Mouse (Mus musculus): ENCODE measurements around the gene Mvb12a. TPM values are rescaled to one million over a fixed set of nuclear protein-coding genes. Genes with fewer than 3 reads are reported as not detected.

Mvb12a gene
- polyA plus RNA-seq (2015; fragmentation: Illumina TruSeq; extraction: RNeasy Lipid Tissue Mini Kit (QIAGEN cat#74804); ENCODE audit: insufficient read depth, low replicate concordance): 14.4 TPM

DNA sequence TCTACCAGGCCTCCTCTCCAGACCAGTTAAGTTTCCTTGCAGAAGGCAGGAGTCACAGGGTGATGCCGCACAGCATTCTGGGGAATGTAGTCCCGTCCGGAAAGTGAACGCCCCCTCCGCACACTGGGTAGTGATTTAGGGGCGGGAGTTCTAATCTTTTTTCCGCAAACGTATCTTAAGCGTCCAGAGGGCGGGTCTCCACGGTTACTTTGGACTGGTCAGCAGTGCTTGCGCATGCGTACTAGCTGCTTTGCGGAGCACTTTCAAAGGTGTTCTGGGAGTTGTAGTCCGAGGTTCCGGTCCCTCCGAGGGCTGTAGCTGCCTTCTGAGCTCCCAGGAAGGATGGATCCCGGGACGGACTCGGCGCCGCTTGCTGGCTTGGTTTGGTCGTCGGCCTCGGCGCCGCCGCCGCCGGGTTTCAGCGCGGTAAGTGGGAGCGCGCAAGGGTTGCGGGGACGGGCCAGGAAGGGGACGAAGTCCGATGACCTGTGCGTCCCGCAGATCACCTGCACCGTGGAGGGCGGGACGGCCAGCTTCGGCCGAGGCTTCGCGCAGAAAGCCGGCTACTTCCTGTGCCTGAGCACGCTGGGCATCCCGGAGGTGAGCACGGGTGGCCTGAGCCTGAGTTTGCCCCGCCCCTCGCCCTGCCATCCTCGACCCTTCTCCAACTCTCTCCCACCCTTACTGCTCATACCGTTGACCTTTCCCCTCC is at the start of gene Mvb12a:
Gene Mvb12a (plus strand): TSS at position 291 of the 712 bp plus-strand sequence.

DNA sequence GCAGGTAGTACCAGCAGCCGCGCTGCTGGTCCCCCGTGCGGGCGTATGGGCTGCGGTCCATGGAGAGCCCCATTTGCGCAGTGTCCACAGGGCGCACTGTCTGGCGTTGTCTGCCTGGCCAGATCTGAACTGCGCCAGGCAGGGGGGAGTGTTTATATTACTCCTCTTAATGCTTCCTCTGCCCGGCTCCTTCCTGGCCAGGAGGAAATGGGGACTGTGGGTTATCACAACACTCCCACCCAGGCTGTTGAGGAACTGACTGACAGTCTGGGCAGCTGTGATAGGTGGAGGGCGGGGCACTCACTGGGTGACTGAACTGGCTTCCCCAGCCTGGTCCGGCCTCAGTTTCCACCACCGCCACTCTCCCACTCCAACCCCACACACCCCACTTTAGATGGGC is 31.1 kb upstream of the Mvb12a start, which contains the start of gene Plvap:
Gene Plvap (minus strand): TSS at position 109 of the 400 bp plus-strand sequence.

DNA sequence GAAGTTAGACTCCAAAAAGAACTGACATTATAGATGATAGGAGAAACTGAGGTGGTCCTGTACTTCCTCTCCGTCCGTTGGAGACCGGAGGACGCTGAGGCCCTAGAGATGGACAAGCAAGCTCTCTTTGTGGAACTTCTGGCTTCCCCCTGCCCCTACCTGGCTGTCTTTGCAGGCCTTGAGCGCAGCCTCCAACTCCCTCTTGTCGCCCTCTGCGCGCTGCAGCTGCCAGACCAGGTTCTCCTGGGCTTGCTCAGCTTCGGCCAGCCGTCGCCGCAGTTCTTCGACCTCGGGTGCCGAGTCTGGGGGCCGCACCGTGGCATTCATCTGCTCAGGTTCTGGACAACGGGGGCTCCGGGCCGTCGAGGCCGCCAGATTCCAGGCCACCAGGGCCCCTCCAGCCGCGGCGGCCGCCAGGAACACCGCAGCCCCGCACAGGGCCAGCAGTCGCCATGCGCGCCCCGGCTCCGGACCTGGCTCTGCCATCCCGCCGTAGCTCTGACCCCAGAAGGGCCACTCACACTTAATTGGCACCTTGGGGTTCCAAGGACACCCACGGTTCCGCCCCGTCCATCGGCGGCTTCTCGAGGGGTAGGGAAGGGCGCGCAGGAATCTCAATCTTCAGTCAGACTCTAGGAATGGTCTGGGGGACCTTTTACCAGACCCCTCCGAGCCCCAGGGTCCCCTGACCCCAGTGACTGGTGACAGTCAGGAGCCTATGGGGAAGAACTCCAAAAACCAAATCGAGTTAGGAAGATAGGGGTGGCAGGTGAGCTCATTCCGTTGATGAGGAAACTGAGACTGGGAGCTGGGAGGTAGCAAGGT is 17.3 kb upstream of the Mvb12a start, which contains the start of gene Ccdc194:
Gene Ccdc194 (minus strand): TSS at position 486 of the 825 bp plus-strand sequence.

DNA sequence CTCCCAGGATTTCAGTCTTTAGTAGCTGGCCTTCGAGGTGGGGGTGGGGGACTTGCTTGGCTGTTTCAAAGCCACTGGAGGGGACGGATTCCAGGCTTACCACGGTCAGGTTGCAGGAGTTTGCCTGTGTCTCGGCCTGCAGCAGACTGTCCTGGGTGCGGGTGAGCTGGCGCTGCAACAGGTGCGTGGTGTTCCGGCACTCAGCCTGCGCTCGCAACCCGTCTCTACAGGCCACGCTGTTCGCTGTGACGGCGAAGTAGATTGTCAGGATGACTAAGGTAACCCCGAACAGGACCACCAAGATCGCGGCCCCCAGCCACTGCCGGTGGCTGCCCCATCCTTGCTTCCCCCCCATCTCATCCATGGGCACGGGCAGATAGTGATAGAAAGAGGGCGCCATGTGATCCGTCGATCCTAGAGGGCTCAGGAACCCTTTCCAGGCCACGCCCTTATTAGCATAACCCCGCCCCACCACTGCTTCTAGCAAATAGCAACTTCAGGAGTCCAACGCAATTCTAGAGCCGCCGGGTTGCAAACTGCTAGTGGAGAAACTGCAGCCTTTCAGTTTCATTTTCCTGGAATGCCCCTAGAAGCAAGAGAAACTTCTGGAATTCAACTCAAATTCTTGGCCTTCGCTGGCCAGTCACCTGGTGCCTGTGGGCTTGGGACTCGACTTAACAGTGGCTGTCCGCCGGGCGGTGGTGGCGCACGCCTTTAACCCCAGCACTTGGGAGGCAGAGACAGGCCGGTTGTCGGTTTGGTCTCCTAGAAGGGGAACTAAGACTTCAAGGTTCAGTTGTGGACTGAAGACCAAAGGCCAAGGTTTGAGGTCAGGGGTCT is 5.5 kb upstream of the Mvb12a start, which contains the start of gene Bst2:
Gene Bst2 (minus strand): TSS at position 429 of the 840 bp plus-strand sequence.

DNA sequence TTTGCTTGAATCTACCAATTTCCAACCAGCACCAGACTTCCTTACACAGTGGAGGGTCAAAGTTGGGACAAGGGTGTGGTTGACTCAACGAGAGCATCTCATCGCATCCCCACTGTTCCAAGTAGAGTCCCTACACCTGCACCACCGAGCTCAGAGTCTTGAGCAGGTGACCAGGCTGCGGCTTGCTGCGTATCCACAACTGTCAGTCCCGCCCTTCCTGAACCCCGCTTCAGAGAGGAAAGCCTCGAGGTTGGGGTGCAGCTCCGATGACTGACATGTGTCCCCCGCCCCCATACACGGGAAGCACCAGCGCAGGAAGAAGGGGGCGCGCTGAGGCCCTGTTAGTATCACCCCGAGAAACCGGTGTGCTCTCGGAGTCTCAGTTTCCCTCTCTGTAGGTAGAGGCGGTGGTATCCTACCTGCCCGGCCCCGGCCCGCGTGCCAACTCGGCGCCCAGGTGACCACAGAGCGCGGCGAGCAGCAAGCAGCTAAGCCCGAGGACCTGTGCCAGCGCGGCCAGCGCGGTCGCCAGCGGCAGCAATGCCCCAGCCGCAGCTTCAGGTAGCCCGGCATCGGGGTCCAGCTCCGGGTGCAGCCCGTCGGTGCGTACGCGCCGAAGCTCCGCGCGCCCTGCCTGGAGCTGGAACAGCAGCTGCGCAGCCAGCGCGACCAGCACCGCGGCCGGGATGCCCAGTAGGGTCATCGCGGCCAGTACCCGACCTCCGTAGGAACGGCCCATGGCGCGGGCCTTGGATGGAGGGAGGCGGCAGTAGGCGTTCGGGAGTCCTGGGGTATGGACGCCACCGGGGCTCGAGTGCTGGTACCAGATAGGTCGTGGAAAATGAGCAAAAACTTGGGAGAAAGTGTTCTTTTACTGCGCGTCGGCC is 15.6 kb downstream of the Mvb12a start, which contains the start of gene Tmem221:
Gene Tmem221 (minus strand): TSS at position 801 of the 887 bp plus-strand sequence.

DNA sequence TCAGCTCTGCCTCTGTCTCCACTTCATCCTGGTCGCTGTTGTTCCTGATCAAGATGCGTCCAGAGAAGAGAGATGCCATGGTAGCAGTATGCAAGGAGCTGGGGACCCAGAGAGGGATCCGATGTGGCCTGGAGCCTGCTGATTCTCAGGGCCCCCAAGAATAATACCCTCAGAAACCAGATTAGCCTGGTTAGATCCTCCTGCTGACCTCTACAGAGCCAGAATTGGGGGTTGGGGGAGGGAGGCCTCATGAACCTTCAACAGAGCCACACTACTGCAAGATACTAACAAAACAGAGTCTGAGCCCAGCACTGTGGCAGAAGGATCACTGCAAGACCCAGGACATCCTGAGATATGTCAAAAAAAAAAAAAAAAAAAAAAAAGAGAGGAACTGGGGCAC is 23.8 kb downstream of the Mvb12a start, which contains the start of gene Nxnl1:
Gene Nxnl1 (minus strand): TSS at position 101 of the 400 bp plus-strand sequence.

DNA sequence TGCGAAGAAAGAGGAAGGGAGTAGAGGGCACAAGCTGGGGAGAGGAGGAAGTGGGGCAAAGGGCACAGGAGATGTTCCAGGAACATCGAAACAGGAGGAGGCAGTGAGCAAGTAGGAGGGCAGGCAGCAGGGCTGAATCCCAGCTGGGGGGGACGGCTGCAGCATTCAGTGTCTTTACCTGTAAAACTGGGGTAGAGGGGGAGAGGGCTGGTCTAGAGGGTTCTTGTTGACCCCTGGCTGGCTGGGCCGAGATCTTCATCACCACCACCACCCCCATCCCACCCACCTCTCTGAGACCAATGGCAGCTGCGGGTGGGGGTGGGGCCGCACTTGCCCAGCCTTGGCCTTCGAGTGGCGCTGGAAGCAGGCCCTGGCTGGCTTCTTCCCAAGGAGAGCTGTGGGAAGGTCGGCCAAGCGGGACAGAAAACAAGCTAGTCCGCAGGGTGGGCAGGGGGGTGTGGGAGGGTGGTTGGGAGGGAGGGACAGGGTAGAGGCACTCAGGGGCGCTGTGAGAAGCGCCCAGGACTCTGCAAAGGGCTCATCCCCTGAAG is 25.7 kb downstream of the Mvb12a start, which contains the start of gene Slc27a1:
Gene Slc27a1 (plus strand): TSS at position 496 of the 551 bp plus-strand sequence.

DNA sequence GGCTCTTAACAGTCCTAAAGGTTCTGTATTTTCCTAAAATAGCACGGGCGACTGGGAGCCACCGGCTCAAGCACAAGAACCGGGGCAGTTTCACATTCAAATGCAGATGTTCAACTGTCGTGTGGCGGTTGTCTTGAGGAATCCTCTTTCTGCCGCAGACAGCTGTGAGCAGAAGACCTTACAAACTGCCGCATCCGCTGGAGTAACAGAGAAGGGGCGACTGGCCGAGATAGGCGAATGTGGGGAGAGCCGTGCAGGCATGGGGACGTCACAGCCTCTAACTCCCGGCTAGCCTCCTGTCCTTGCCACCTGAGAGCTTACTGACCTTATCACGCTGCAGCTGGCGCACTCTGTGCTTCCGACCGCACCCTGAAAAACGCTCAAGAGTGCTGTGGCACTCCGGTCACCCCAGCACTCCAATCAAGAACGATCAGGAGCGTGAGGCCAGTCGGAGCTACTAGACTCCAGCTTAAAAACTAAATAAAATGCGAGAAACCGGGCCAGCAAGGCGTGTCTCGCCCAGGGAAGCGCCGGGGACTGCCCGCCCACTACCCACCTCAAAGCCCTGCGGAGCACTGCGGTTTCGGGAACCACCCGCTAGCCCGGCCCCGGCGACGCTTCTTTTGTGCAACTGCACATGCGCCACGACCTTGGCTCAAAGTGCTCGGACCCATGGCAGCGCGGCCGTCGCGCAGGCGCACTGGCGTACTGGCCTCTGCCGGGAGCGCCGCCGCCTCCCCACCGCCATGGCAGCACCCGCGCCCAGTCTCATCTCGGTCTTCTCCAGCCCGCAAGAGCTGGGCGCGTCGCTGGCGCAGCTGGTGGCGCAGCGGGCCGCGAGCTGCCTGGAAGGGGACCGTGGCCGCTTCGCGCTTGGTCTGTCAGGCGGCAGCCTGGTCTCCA is 49.0 kb downstream of the Mvb12a start, which contains the start of gene Pgls:
Gene Pgls (plus strand): TSS at position 706 of the 903 bp plus-strand sequence.

DNA sequence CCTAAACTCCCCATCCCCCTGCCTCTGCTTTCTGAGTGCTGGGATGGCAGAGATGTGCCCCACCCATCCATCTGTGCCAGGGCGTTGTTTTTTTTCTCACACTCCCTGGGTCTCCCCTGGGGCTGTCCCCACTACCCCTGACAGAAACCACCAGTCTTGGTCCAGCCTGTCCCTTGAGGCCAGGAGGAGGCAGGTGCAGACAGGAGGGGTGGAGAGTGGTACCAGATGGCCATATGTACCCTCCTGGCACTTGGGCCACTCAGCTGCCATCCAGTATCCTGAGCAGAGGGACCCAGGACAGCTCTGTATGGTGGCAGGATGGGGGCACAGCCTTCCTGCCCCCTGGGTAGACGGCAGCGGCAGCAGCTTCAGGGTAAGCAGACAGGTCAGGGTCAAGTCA is 54.7 kb downstream of the Mvb12a start, which contains the start of gene Fam129c:
Gene Fam129c (plus strand): TSS at position 198 of the 400 bp plus-strand sequence.

Other genes with a start within 250 kb of the Mvb12a start
- 71.6 TPM for gene Use1, start 176.1 kb upstream of the Mvb12a start, polyA plus RNA-seq (2015; fragmentation: Illumina TruSeq; extraction: RNeasy Lipid Tissue Mini Kit (QIAGEN cat#74804); ENCODE audit: insufficient read depth, low replicate concordance)
- 14.9 TPM for gene Ocel1, start 171.6 kb upstream of the Mvb12a start, polyA plus RNA-seq (2015; fragmentation: Illumina TruSeq; extraction: RNeasy Lipid Tissue Mini Kit (QIAGEN cat#74804); ENCODE audit: insufficient read depth, low replicate concordance)
- 9.6 TPM for gene Nr2f6, start 161.0 kb upstream of the Mvb12a start, polyA plus RNA-seq (2015; fragmentation: Illumina TruSeq; extraction: RNeasy Lipid Tissue Mini Kit (QIAGEN cat#74804); ENCODE audit: insufficient read depth, low replicate concordance)
- gene Ushbp1, start 147.1 kb upstream of the Mvb12a start, polyA plus RNA-seq (2015; fragmentation: Illumina TruSeq; extraction: RNeasy Lipid Tissue Mini Kit (QIAGEN cat#74804); ENCODE audit: insufficient read depth, low replicate concordance): 6.2 TPM
- gene Babam1, start 146.1 kb upstream of the Mvb12a start, polyA plus RNA-seq (2015; fragmentation: Illumina TruSeq; extraction: RNeasy Lipid Tissue Mini Kit (QIAGEN cat#74804); ENCODE audit: insufficient read depth, low replicate concordance): 49.8 TPM
- 4.1 TPM for gene Ankle1, start 136.9 kb upstream of the Mvb12a start, polyA plus RNA-seq (2015; fragmentation: Illumina TruSeq; extraction: RNeasy Lipid Tissue Mini Kit (QIAGEN cat#74804); ENCODE audit: insufficient read depth, low replicate concordance)
- gene Abhd8, start 79.3 kb upstream of the Mvb12a start, polyA plus RNA-seq (2015; fragmentation: Illumina TruSeq; extraction: RNeasy Lipid Tissue Mini Kit (QIAGEN cat#74804); ENCODE audit: insufficient read depth, low replicate concordance): 5.3 TPM
- gene Mrpl34, start 78.0 kb upstream of the Mvb12a start, polyA plus RNA-seq (2015; fragmentation: Illumina TruSeq; extraction: RNeasy Lipid Tissue Mini Kit (QIAGEN cat#74804); ENCODE audit: insufficient read depth, low replicate concordance): 16.5 TPM
- gene Dda1, start 73.7 kb upstream of the Mvb12a start, polyA plus RNA-seq (2015; fragmentation: Illumina TruSeq; extraction: RNeasy Lipid Tissue Mini Kit (QIAGEN cat#74804); ENCODE audit: insufficient read depth, low replicate concordance): 19.1 TPM
- gene Ano8, start 57.0 kb upstream of the Mvb12a start, polyA plus RNA-seq (2015; fragmentation: Illumina TruSeq; extraction: RNeasy Lipid Tissue Mini Kit (QIAGEN cat#74804); ENCODE audit: insufficient read depth, low replicate concordance): 5.8 TPM
- gene Gtpbp3, start 54.8 kb upstream of the Mvb12a start, polyA plus RNA-seq (2015; fragmentation: Illumina TruSeq; extraction: RNeasy Lipid Tissue Mini Kit (QIAGEN cat#74804); ENCODE audit: insufficient read depth, low replicate concordance): 8.0 TPM
- 52.6 TPM for gene Plvap, start 31.2 kb upstream of the Mvb12a start, polyA plus RNA-seq (2015; fragmentation: Illumina TruSeq; extraction: RNeasy Lipid Tissue Mini Kit (QIAGEN cat#74804); ENCODE audit: insufficient read depth, low replicate concordance)
- 0.12 TPM for gene Ccdc194, start 17.2 kb upstream of the Mvb12a start, polyA plus RNA-seq (2015; fragmentation: Illumina TruSeq; extraction: RNeasy Lipid Tissue Mini Kit (QIAGEN cat#74804); ENCODE audit: insufficient read depth, low replicate concordance)
- gene Bst2, start 5.5 kb upstream of the Mvb12a start, polyA plus RNA-seq (2015; fragmentation: Illumina TruSeq; extraction: RNeasy Lipid Tissue Mini Kit (QIAGEN cat#74804); ENCODE audit: insufficient read depth, low replicate concordance): 78.7 TPM
- gene Tmem221, start 15.9 kb downstream of the Mvb12a start, polyA plus RNA-seq (2015; fragmentation: Illumina TruSeq; extraction: RNeasy Lipid Tissue Mini Kit (QIAGEN cat#74804); ENCODE audit: insufficient read depth, low replicate concordance): 4.2 TPM
- gene Nxnl1, start 23.7 kb downstream of the Mvb12a start, polyA plus RNA-seq (2015; fragmentation: Illumina TruSeq; extraction: RNeasy Lipid Tissue Mini Kit (QIAGEN cat#74804); ENCODE audit: insufficient read depth, low replicate concordance): not detected
- 8.1 TPM for gene Slc27a1, start 26.0 kb downstream of the Mvb12a start, polyA plus RNA-seq (2015; fragmentation: Illumina TruSeq; extraction: RNeasy Lipid Tissue Mini Kit (QIAGEN cat#74804); ENCODE audit: insufficient read depth, low replicate concordance)
- gene Pgls, start 49.3 kb downstream of the Mvb12a start, polyA plus RNA-seq (2015; fragmentation: Illumina TruSeq; extraction: RNeasy Lipid Tissue Mini Kit (QIAGEN cat#74804); ENCODE audit: insufficient read depth, low replicate concordance): 13.8 TPM
- 96.5 TPM for gene Fam129c, start 54.7 kb downstream of the Mvb12a start, polyA plus RNA-seq (2015; fragmentation: Illumina TruSeq; extraction: RNeasy Lipid Tissue Mini Kit (QIAGEN cat#74804); ENCODE audit: insufficient read depth, low replicate concordance)
- 124 TPM for gene Colgalt1, start 68.1 kb downstream of the Mvb12a start, polyA plus RNA-seq (2015; fragmentation: Illumina TruSeq; extraction: RNeasy Lipid Tissue Mini Kit (QIAGEN cat#74804); ENCODE audit: insufficient read depth, low replicate concordance)
- 0.22 TPM for gene Unc13a, start 128.8 kb downstream of the Mvb12a start, polyA plus RNA-seq (2015; fragmentation: Illumina TruSeq; extraction: RNeasy Lipid Tissue Mini Kit (QIAGEN cat#74804); ENCODE audit: insufficient read depth, low replicate concordance)
- 13.5 TPM for gene Jak3, start 133.4 kb downstream of the Mvb12a start, polyA plus RNA-seq (2015; fragmentation: Illumina TruSeq; extraction: RNeasy Lipid Tissue Mini Kit (QIAGEN cat#74804); ENCODE audit: insufficient read depth, low replicate concordance)
- gene Insl3, start 146.3 kb downstream of the Mvb12a start, polyA plus RNA-seq (2015; fragmentation: Illumina TruSeq; extraction: RNeasy Lipid Tissue Mini Kit (QIAGEN cat#74804); ENCODE audit: insufficient read depth, low replicate concordance): 7.9 TPM
- 4.4 TPM for gene B3gnt3, start 158.9 kb downstream of the Mvb12a start, polyA plus RNA-seq (2015; fragmentation: Illumina TruSeq; extraction: RNeasy Lipid Tissue Mini Kit (QIAGEN cat#74804); ENCODE audit: insufficient read depth, low replicate concordance)
- gene Fcho1, start 182.8 kb downstream of the Mvb12a start, polyA plus RNA-seq (2015; fragmentation: Illumina TruSeq; extraction: RNeasy Lipid Tissue Mini Kit (QIAGEN cat#74804); ENCODE audit: insufficient read depth, low replicate concordance): 65.2 TPM